Mouse (Mus musculus) regulatory T cell (primary cell): ENCODE data around the gene Lsm3.

ENCODE experiments used
- in situ Hi-C: fragments of 300-600 bp; cut with MboI, MseI; formaldehyde crosslinking; loops from one replicate; pipeline ENCODE4 v1.15.1; 2025; ENCODE audit warnings: high pct_unique_total_duplicates

Lsm3 gene

GRCm38 (mm10) chr6:91509326-91509725, 6.4 kb upstream of the Lsm3 start:
- in situ Hi-C loops, result no loop called here

- in situ Hi-C loops, result loop anchor here (5.0 to 10.0 kb wide), 3 partner anchors 33 to 225 kb away; no protein-coding TSS in a partner anchor
Observed at GRCm38 (mm10) chr6:91510211-91510610, 5.5 kb upstream of the Lsm3 start.

GRCm38 (mm10) chr6:91514135-91514534, 1.6 kb upstream of the Lsm3 start:
- in situ Hi-C loops, result loop anchor here (5.0 to 10.0 kb wide), 3 partner anchors 37 to 229 kb away; no protein-coding TSS in a partner anchor

- in situ Hi-C loops, result loop anchor here (5.0 to 10.0 kb wide), 3 partner anchors 38 to 230 kb away; no protein-coding TSS in a partner anchor
Observed at GRCm38 (mm10) chr6:91514737-91515362, 878 bp upstream of the Lsm3 start.

- in situ Hi-C loops, result loop anchor here (10.0 kb wide), 2 partner anchors 156 to 234 kb away; no protein-coding TSS in a partner anchor
Observed at GRCm38 (mm10) chr6:91518454-91519020, 2.8 kb downstream of the Lsm3 start.

GRCm38 (mm10) chr6:91522816-91523215, 7.1 kb downstream of the Lsm3 start:
- in situ Hi-C loops, result no loop called here

- in situ Hi-C loops, result no loop called here
Observed at GRCm38 (mm10) chr6:91525544-91525943, 9.8 kb downstream of the Lsm3 start.

- in situ Hi-C loops, result no loop called here
Observed at GRCm38 (mm10) chr6:91527227-91527860, 11.6 kb downstream of the Lsm3 start.

- in situ Hi-C loops, result no loop called here
Observed at GRCm38 (mm10) chr6:91528265-91528664, 12.5 kb downstream of the Lsm3 start.

- in situ Hi-C loops, result no loop called here
Observed at GRCm38 (mm10) chr6:91530673-91531072, 14.9 kb downstream of the Lsm3 start.

- in situ Hi-C loops, result no loop called here
Observed at GRCm38 (mm10) chr6:91531276-91531675, 15.5 kb downstream of the Lsm3 start.

- in situ Hi-C loops, result no loop called here
Observed at GRCm38 (mm10) chr6:91532661-91533060, 16.9 kb downstream of the Lsm3 start.

GRCm38 (mm10) chr6:91533359-91533758, 17.6 kb downstream of the Lsm3 start:
- in situ Hi-C loops, result no loop called here

- in situ Hi-C loops, result no loop called here
Observed at GRCm38 (mm10) chr6:91533771-91534170, 18.0 kb downstream of the Lsm3 start.

- in situ Hi-C loops, result no loop called here
Observed at GRCm38 (mm10) chr6:91534268-91534667, 18.5 kb downstream of the Lsm3 start.

- in situ Hi-C loops, result no loop called here
Observed at GRCm38 (mm10) chr6:91535231-91535630, 19.5 kb downstream of the Lsm3 start.

- in situ Hi-C loops, result no loop called here
Observed at GRCm38 (mm10) chr6:91536047-91536765, 20.5 kb downstream of the Lsm3 start.

- in situ Hi-C loops, result no loop called here
Observed at GRCm38 (mm10) chr6:91541276-91541675, 25.5 kb downstream of the Lsm3 start.

GRCm38 (mm10) chr6:91543056-91543455, 27.3 kb downstream of the Lsm3 start:
- in situ Hi-C loops, result no loop called here

- in situ Hi-C loops, result no loop called here
Observed at GRCm38 (mm10) chr6:91546241-91546884, 30.6 kb downstream of the Lsm3 start.

GRCm38 (mm10) chr6:91547313-91547712, 31.6 kb downstream of the Lsm3 start:
- in situ Hi-C loops, result no loop called here

GRCm38 (mm10) chr6:91549621-91550020, 33.9 kb downstream of the Lsm3 start:
- in situ Hi-C loops, result loop anchor here (25.0 kb wide), 1 partner anchor 513 kb away; no protein-coding TSS in a partner anchor
